In genomic region chr13:113980739-113981460, GRCm38 (mm10) we compare ENCODE assay signal across 16 mouse cellular contexts.
DNase-seq lines count a peak whose midpoint lies in the region; ATAC-seq lines count a peak whose summit lies in the region.
"Had no signal": no experiment of that assay in that cellular context is flagged by ENCODE, and none has a peak within 500 bp of the region (broad histone marks: within the 10 kb centered on the region; RNA-seq: fewer than 3 reads in every experiment).

No protein-coding gene starts in this region.

- 30% methylated on average over 15 of the region's 15 CpGs for WGBS in forebrain, embryonic 10.5 days
- 14% methylated on average over 15 of the region's 15 CpGs for WGBS in forebrain, embryonic 16.5 days

- H3K27me3 ChIP-seq in forebrain, embryonic 10.5 days (ENCODE audit: poor library complexity, severe bottlenecking), result peaks cover 12% of the 10 kb centered on the region
- H3K27me3 ChIP-seq in forebrain, embryonic 16.5 days (replicated peaks; ENCODE audit: control insufficient read depth, insufficient read depth, low read length), result no peaks in the 10 kb centered on the region

- peaks cover 60% of the 10 kb centered on the region for H3K4me1 ChIP-seq in forebrain, embryonic 10.5 days
- peaks cover 11% of the 10 kb centered on the region for H3K4me1 ChIP-seq in forebrain, embryonic 16.5 days (replicated peaks; ENCODE audit: control insufficient read depth, insufficient read depth, low read length)

- H3K36me3 ChIP-seq in forebrain, embryonic 10.5 days (replicated peaks), result no peaks in the 10 kb centered on the region
- H3K36me3 ChIP-seq in forebrain, embryonic 16.5 days (ENCODE audit: control insufficient read depth, insufficient read depth), result no peaks in the 10 kb centered on the region
- H3K36me3 ChIP-seq: heart, embryonic 10.5 days had no signal

- H3K4me2 ChIP-seq in forebrain, embryonic 16.5 days (ENCODE audit: low read length), result no peak overlapping the region; the same call in 1 of the 2 replicates
- H3K4me2 ChIP-seq: liver, embryonic 11.5 days had no signal

- peak overlapping the region; percentile 72 for H3K27ac ChIP-seq in forebrain, embryonic 10.5 days
- H3K27ac ChIP-seq in forebrain, embryonic 16.5 days (ENCODE audit: low read length), result no peak overlapping the region
- H3K27ac ChIP-seq: heart, embryonic 10.5 days; left cerebral cortex, adult 2 months had no signal

- no peaks in the 10 kb centered on the region for H3K9me3 ChIP-seq in forebrain, embryonic 10.5 days
- H3K9me3 ChIP-seq in forebrain, embryonic 16.5 days (ENCODE audit: control insufficient read depth, low read length), result no peaks in the 10 kb centered on the region
- H3K9me3 ChIP-seq: heart, embryonic 10.5 days had no signal

- DNase-seq in forebrain, embryonic 10.5 days (ENCODE audit: extremely low spot score, low spot score), result no peak
- DNase-seq in retina, postnatal 1 day, result peak; percentile 24
- DNase-seq in retina, embryonic 14.5 days (ENCODE audit: low spot score), result no peak
- peak; percentile 30 for DNase-seq in mesoderm, embryonic 11.5 days (ENCODE audit: low read depth, low spot score)
- DNase-seq in layer of hippocampus, postnatal 25 days (ENCODE audit: extremely low spot score in 1 of 2, low spot score in 1 of 2), result no peak
- DNase-seq in adrenal gland, adult 18-20 months (ENCODE audit: low spot score in 2 of 2), result no peak
- DNase-seq: cerebellum, postnatal 36 days; heart, postnatal 36 days; kidney, postnatal 36 days had no signal

- no peak overlapping the region for H3K9ac ChIP-seq in forebrain, embryonic 16.5 days (replicated peaks; ENCODE audit: low read depth, low read length)

- no peak for ATAC-seq in forebrain, embryonic 16.5 days
- no peak for ATAC-seq in monocyte, adult 5-6 weeks (replicated peaks; ENCODE audit: insufficient number of reproducible peaks, low FRiP score, low TSS enrichment, poor library complexity, severe bottlenecking)
- ATAC-seq: lung, postnatal 0 days had no signal

- peak overlapping the region; percentile 23; the same call in 1 of the 2 replicates for H3K4me3 ChIP-seq in forebrain, embryonic 10.5 days
- no peak overlapping the region for H3K4me3 ChIP-seq in forebrain, embryonic 16.5 days (replicated peaks; ENCODE audit: low read length)
- H3K4me3 ChIP-seq: erythroblast, embryonic 14.5 days; heart, embryonic 10.5 days; left cerebral cortex, adult 2 months had no signal

Comparison
In these comparisons a context has a peak if more than half of its experiments do, and no peak if none do; other contexts are left out.
1. DNase-seq: peak in retina, postnatal 1 day (single experiment) and mesoderm, embryonic 11.5 days (single experiment); none in forebrain, embryonic 10.5 days (single experiment), retina, embryonic 14.5 days (single experiment), layer of hippocampus, postnatal 25 days (0 of 2) and adrenal gland, adult 18-20 months (0 of 2).